Mouse (Mus musculus) megakaryocyte, embryonic 14.5 days (primary cell): ENCODE data around the gene Cpne5.

ENCODE experiments used
- FLI1 ChIP-seq: IDR thresholded peaks from 2 replicates; pipeline ENCODE4 v1.6.1; 2012; ENCODE audit warnings: low read length, inconsistent platforms, mixed read lengths
- GATA1 ChIP-seq: IDR thresholded peaks from 3 replicates; pipeline ENCODE4 v1.6.1; 2012; ENCODE audit warnings: mixed read lengths, low read length, inconsistent platforms, borderline replicate concordance

- TF ChIP-seq GATA1 (no peak), FLI1 (no peak)
Observed at GRCm38 (mm10) chr17:29188989-29189388, 49.0 kb downstream of the Cpne5 start.
